Mouse (Mus musculus) central nervous system, embryonic 11.5 days (tissue): ENCODE results near the gene Galnt18. TPM values are rescaled to one million over a fixed set of nuclear protein-coding genes. Genes with fewer than 3 reads are reported as not detected.

Experiments
- polyA plus RNA-seq: library from polyadenylated mRNA; depleted of rRNA; stranded (reverse); fragments of >200 nt; gene quantifications from 2 replicates; pipeline ENCODE4 v1.2.3, GENCODE M21; 2012; rRNA removed

Galnt18 gene
- 5.0 and 5.7 TPM in 2 replicates for polyA plus RNA-seq

GRCm38 (mm10) chr7:111779504-111780242, at the start of gene Galnt18:
Gene Galnt18 (minus strand): TSS chr7:111779977.

Other genes with a start within 250 kb of the Galnt18 start
- 75.1 and 81.8 TPM in 2 replicates for gene Usp47, start 243.5 kb upstream of the Galnt18 start, polyA plus RNA-seq